Mouse (Mus musculus) midbrain, postnatal 0 days (tissue): ENCODE results near the gene Olfr1366. TPM values are rescaled to one million over a fixed set of nuclear protein-coding genes. Genes with fewer than 3 reads are reported as not detected.
A peak's percentile ranks its signal among the peaks of the same experiment; 100 is the strongest.
"Not testable (repeated sequence)": the region's sequence is repeated elsewhere in the genome, so short reads cannot be mapped to it uniquely, and the experiment has no call there.

Experiments used
- ATAC-seq: fragments of 200-750 bp; cut with Nextera tagmentation; 2 replicates; pipeline ENCODE4 v1.8.0; 2017; ENCODE audit warnings: moderate number of reproducible peaks, mild to moderate bottlenecking, moderate TSS enrichment, moderate library complexity; ENCODE audit not compliant: low FRiP score
- DNase-seq: peaks from one replicate; pipeline ENCODE4 v3.0.0-alpha.2; 2015; ENCODE audit warnings: low spot score
- H3K27ac ChIP-seq: fragments of 300-500 bp; sonication (generic); 2 replicates; pipeline ENCODE4 v1.5.1; 2014; ENCODE audit warnings: low read depth, mild to moderate bottlenecking, low read length, mixed read lengths
- H3K27me3 ChIP-seq: fragments of 300-500 bp; sonication (generic); 2 replicates; pipeline ENCODE4 v1.6.1; 2014; ENCODE audit warnings: low read length, control low read depth, mixed read lengths; ENCODE audit not compliant: insufficient read depth
- H3K36me3 ChIP-seq: fragments of 300-500 bp; sonication (generic); 2 replicates; pipeline ENCODE4 v1.6.1; 2014; ENCODE audit warnings: low read length, control low read depth, mixed read lengths; ENCODE audit not compliant: insufficient read depth
- H3K4me1 ChIP-seq: fragments of 300-500 bp; sonication (generic); 2 replicates; pipeline ENCODE4 v1.6.1; 2014; ENCODE audit warnings: mild to moderate bottlenecking, control low read depth, antibody characterized with exemption, low read length, mixed read lengths; ENCODE audit not compliant: insufficient read depth
- H3K4me2 ChIP-seq: fragments of 300-500 bp; sonication (generic); 2 replicates; pipeline ENCODE4 v1.6.1; 2014; ENCODE audit warnings: low read depth, mild to moderate bottlenecking, low read length, mixed read lengths; ENCODE audit not compliant: poor library complexity, severe bottlenecking
- H3K4me3 ChIP-seq: fragments of 300-500 bp; sonication (generic); 2 replicates; pipeline ENCODE4 v1.5.1; 2014; ENCODE audit warnings: low read depth, mild to moderate bottlenecking, low read length, moderate library complexity
- H3K9ac ChIP-seq: fragments of 300-500 bp; sonication (generic); replicated peaks from 2 replicates; pipeline ENCODE4 v1.6.1; 2014; ENCODE audit warnings: mild to moderate bottlenecking, low read length, moderate library complexity, mixed read lengths; ENCODE audit not compliant: poor library complexity, severe bottlenecking
- H3K9me3 ChIP-seq: fragments of 300-500 bp; sonication (generic); 2 replicates; pipeline ENCODE4 v1.6.1; 2016; ENCODE audit warnings: low read length, control low read depth
- CTCF ChIP-seq: IDR thresholded peaks from 2 replicates; pipeline ENCODE4 v1.5.1; 2016; ENCODE audit warnings: antibody characterized with exemption, mild to moderate bottlenecking
- WGBS: fragments of 180-500 bp; shearing (Covaris S2); extraction: QIAGEN DNeasy Blood & Tissue Kit; methylation state at CpG from one replicate; pipeline ENCODE4 v1.1.7; 2014; 5-methylcytosine and 5-hydroxymethylcytosine counted together
- polyA plus RNA-seq: library from polyadenylated mRNA; unstranded; fragments of >200 nt; fragmentation: Nextera tagmentation; extraction: Ambion mirVana; gene quantifications from 2 replicates; pipeline ENCODE4 v1.2.1, GENCODE M21; 2015
- total RNA-seq: library from RNA; depleted of rRNA; stranded (reverse); fragments of >200 nt; gene quantifications from 2 replicates; pipeline ENCODE4 v1.2.3, GENCODE M21; 2014

Olfr1366 gene
- total and polyA plus RNA-seq, 2 experiments from 2014 or later = 0.12 TPM; not detected in 1

DNA sequence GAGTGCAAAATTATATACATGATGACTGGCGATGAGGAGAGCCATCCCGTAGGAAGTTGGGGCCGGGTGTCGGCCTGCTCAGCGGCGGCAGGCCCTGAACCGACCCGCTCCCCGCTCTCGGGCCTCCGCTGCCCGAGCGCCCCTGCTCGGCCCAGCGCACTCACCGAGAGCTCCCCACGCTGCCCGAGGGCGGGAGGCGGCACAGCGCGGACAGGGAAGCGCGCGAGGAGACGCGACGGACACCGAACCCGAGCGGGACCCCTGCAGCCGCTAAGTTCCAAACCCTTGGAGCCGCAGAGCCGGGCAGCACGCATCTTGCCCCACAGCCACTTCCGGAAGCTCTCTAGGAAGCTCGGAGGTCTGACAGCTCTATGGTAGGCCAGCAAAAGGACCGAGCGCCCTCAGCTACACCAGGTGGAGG is 11.8 kb downstream of the Olfr1366 start, which contains the start of gene Zkscan8:
Gene Zkscan8 (minus strand): TSS at position 340 of the 421 bp plus-strand sequence.
- peak; percentile 98 for ATAC-seq
- Histone ChIP-seq H3K27me3 (no peaks in the 10 kb centered on the region), H3K9ac (peak within 1 kb of the TSS; percentile 98), H3K4me3 (peak within 1 kb of the TSS; percentile 89), H3K4me1 (no peaks in the 10 kb centered on the region), H3K9me3 (no peaks in the 10 kb centered on the region), H3K27ac (peak within 1 kb of the TSS; percentile 89), H3K4me2 (peak within 1 kb of the TSS; percentile 67), H3K36me3 (peaks cover 5% of the 10 kb centered on the region)
- TF ChIP-seq CTCF = peak; percentile 35
- DNase-seq = peak; percentile 88
- under 1% methylated on average over 39 of the region's 39 CpGs for WGBS

GRCm38 (mm10) chr13:21530136-21530535 is 12.5 kb downstream of the Olfr1366 start:
- Histone ChIP-seq H3K9me3 (no peaks in the 10 kb centered on the region), H3K36me3 (peaks cover 8% of the 10 kb centered on the region), H3K27me3 (no peaks in the 10 kb centered on the region), H3K4me2 (peak overlapping the region; percentile 67), H3K27ac (no peak overlapping the region), H3K4me3 (peak overlapping the region; percentile 89), H3K4me1 (no peaks in the 10 kb centered on the region), H3K9ac (no peak overlapping the region; the same call in 1 of the 2 replicates)
- DNase-seq (no peak), ATAC-seq (no peak)
- no peak for TF ChIP-seq CTCF
- 50% methylated on average over 7 of the region's 7 CpGs for WGBS

- under 1% methylated on average over 21 of the region's 21 CpGs for WGBS
- no peaks in the 10 kb centered on the region for H3K9me3 ChIP-seq
- no peaks in the 10 kb centered on the region for H3K36me3 ChIP-seq
- TF ChIP-seq CTCF = no peak
- peak; percentile 97 for ATAC-seq
- H3K4me1 ChIP-seq = no peaks in the 10 kb centered on the region
- peak overlapping the region; percentile 58 for H3K4me2 ChIP-seq
- peak overlapping the region; percentile 74 for H3K27ac ChIP-seq
- H3K27me3 ChIP-seq = no peaks in the 10 kb centered on the region
- peak overlapping the region; percentile 63 for H3K4me3 ChIP-seq
- peak; percentile 91 for DNase-seq
- H3K9ac ChIP-seq = peak overlapping the region; percentile 72
These were observed 36.4 kb downstream of the Olfr1366 start for GRCm38 (mm10) chr13:21506221-21506649.

DNA sequence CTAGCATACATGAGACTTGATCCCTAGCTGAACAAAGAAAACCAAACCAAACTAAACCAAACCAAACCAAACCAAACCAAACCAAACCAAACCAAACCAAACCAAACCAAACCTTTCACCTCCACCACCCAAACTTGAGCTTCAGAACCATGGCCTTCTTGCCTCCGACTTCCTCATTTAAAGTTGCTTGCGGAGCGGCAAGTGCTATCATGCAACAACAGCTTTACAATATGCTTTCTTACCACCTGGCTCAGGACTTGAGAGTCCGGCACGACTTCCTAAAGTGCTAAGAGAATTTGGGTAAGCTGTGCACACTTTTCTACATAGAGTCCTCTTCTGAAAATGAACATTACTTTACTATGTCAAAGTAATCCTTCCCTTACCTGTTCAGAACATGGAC is 40.3 kb downstream of the Olfr1366 start:
- no peaks in the 10 kb centered on the region for H3K9me3 ChIP-seq
- H3K4me2 ChIP-seq = no peak overlapping the region
- H3K36me3 ChIP-seq = no peaks in the 10 kb centered on the region
- no peak overlapping the region for H3K9ac ChIP-seq
- no peak overlapping the region for H3K27ac ChIP-seq
- TF ChIP-seq CTCF = no peak
- H3K27me3 ChIP-seq = no peaks in the 10 kb centered on the region
- H3K4me3 ChIP-seq = no peak overlapping the region
- 83% methylated on average over 5 of the region's 5 CpGs for WGBS
- ATAC-seq (no peak), DNase-seq (no peak)
- H3K4me1 ChIP-seq = no peaks in the 10 kb centered on the region

GRCm38 (mm10) chr13:21501182-21501581 is 41.4 kb downstream of the Olfr1366 start, which contains the start of gene Gm11273:
Gm11273 (minus strand) TSS chr13:21501418.
- DNase-seq, H3K9me3 ChIP-seq, H3K4me2 ChIP-seq, H3K9ac ChIP-seq, H3K4me3 ChIP-seq, H3K27ac ChIP-seq, H3K27me3 ChIP-seq, ATAC-seq, H3K36me3 ChIP-seq, H3K4me1 ChIP-seq: not testable (repeated sequence)
- 95% methylated on average over 17 of the region's 17 CpGs for WGBS

GRCm38 (mm10) chr13:21495080-21495479 is 47.5 kb downstream of the Olfr1366 start, which contains the start of gene AK157302:
AK157302 (plus strand) TSS chr13:21495223.
- Histone ChIP-seq H3K4me3 (no peak within 1 kb of the TSS), H3K9ac (no peak within 1 kb of the TSS), H3K36me3 (no peaks in the 10 kb centered on the region), H3K4me2 (no peak within 1 kb of the TSS), H3K4me1 (no peaks in the 10 kb centered on the region), H3K9me3 (no peaks in the 10 kb centered on the region), H3K27me3 (no peaks in the 10 kb centered on the region), H3K27ac (no peak within 1 kb of the TSS)
- ATAC-seq (no peak), DNase-seq (no peak)
- TF ChIP-seq CTCF = no peak
- WGBS = 93% methylated on average over 21 of the region's 21 CpGs
